ENCODE assay signal across 8 mouse cellular contexts in the genomic region with DNA sequence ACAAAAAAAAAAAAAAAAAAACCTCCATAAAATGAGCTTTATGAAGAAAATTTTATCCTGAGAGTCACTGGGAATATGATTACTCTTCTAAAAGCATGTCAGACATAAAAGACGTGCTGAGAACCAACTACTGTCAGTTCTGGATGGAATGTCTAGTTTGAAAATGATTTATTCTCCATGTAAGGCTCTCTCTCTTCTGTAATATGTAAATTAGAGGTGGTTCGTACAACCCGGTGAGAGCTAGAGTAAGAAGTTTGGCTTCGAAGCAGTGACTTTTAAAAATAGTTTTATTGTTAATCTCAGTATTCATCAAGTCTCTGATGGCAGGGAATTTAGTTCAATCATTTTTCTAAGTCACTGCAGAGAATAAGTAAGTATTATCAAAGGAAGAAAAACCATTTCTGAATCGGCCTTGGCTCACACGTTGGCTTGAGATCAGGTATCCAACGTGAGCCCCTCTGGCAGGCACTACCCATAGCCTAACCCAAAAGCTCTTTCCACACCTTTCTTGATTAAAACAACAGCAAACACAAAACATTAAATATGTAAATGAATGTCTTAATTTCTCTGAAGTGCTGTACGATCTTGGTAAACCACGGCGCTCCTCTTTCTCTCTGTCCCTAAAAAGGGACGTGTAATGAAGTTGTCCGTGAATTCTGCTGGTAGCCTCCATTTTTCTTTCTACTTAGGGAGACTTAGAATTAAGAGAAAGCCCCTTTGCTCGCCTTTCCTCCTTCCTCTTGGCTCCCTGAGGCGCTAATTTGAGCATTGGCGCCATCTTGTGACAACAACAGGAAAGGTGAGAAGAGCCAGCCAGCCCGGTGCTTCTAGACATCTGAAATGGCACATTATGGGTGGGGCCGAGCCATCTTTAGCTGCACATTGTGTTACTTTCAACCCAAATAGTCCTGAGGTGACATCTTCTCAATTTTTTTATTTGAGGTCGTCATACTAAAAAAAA. TPM values are rescaled to one million over a fixed set of nuclear protein-coding genes. Genes with fewer than 3 reads are reported as not detected.
DNase-seq lines count a peak whose midpoint lies in the region; ATAC-seq lines count a peak whose summit lies in the region.

No protein-coding gene starts in this region.

- no peak overlapping the region for H3K9ac ChIP-seq in hindbrain, embryonic 13.5 days

- ATAC-seq in hindbrain, embryonic 13.5 days (ENCODE audit: low FRiP score): peak; percentile 81

- H3K4me3 ChIP-seq in hindbrain, embryonic 13.5 days: 0 out of 2 replicates have a peak overlapping the region, but pooled peaks have one; percentile 12

- H3K27me3 ChIP-seq in hindbrain, embryonic 13.5 days: peaks cover 4% of the 10 kb centered on the region; the same call in 1 of the 2 replicates

- WGBS in hindbrain, embryonic 13.5 days: 24% methylated on average over 18 of the region's 18 CpGs

- peak overlapping the region; percentile 41 for H3K4me2 ChIP-seq in hindbrain, embryonic 13.5 days

- H3K9me3 ChIP-seq in hindbrain, embryonic 13.5 days: no peaks in the 10 kb centered on the region

- H3K4me1 ChIP-seq in hindbrain, embryonic 13.5 days (replicated peaks): peaks cover 9% of the 10 kb centered on the region; the same call in 1 of the 2 replicates

- no peak overlapping the region for H3K27ac ChIP-seq in hindbrain, embryonic 13.5 days

- H3K36me3 ChIP-seq in hindbrain, embryonic 13.5 days: no peaks in the 10 kb centered on the region

- DNase-seq in Muller cell, postnatal 12 days (ENCODE audit: inconsistent ontology term): peak; percentile 77
- peak; percentile 64 for DNase-seq in cerebellum, adult 8-10 months
- peak; percentile 55 to 77 for DNase-seq in frontal cortex, postnatal 14 days (ENCODE audit: low spot score in 2 of 2)
- peak; percentile 82 to 85 for DNase-seq in layer of hippocampus, postnatal 14 days (ENCODE audit: low spot score in 2 of 2)
- DNase-seq in lung, postnatal 10 days: peak; percentile 86
- DNase-seq in ovary, postnatal 36 days (ENCODE audit: low spot score): peak; percentile 69
- DNase-seq in thymus, postnatal 14 days: peak; percentile 80

RNA-seq across cellular contexts. Expression of a gene that starts 44.1 kb away (rescaled TPM):
- 16.2 and 16.6 TPM in 2 replicates for polyA plus RNA-seq in hindbrain, embryonic 13.5 days (2015; fragmentation: Nextera tagmentation; extraction: Ambion mirVana)
- total RNA-seq in layer of hippocampus, postnatal 14 days (2021): 10 to 100 TPM; 77.7 to 78.0 TPM

RNA-seq across cellular contexts. Expression of a gene that starts 44.4 kb away (rescaled TPM):
- not detected in 2 replicates for polyA plus RNA-seq in hindbrain, embryonic 13.5 days (2015; fragmentation: Nextera tagmentation; extraction: Ambion mirVana)
- total RNA-seq in layer of hippocampus, postnatal 14 days (2021): not detected
